Mouse (Mus musculus): ENCODE results near the gene Cd151. TPM values are rescaled to one million over a fixed set of nuclear protein-coding genes. Genes with fewer than 3 reads are reported as not detected.

The Cd151 gene
- polyA plus RNA-seq, 1 experiment from 2014 or later, result 35.7 TPM

DNA sequence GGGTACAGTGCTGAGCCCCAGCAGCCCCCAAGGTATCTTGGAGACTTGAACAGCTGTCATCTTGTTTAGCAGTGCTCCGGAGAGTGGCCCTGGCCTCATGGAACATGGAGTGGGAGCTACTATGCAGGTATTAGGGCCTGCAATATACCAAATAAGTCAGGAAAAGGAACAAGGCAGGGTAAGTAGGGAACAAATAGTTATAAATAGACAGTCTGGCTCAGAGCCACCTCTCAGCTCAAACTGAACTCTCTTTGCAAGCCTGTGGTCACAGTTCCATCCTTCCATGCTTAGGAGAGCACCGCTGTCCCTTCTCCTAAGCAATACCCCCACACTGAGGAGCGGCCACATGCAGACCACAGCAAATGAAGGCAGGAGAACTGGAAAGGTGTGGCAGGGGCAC, 30.4 kb downstream of the Cd151 start:
- no peak overlapping the region for H3K4me2 ChIP-seq (ENCODE audit: low read depth, severe bottlenecking)
- no peaks in the 10 kb centered on the region for H3K9me3 ChIP-seq (ENCODE audit: control insufficient read depth, low read length)
- DNase-seq (ENCODE audit: low spot score) (no peak), ATAC-seq (ENCODE audit: insufficient number of reproducible peaks, low FRiP score, low TSS enrichment, low read depth) (no peak)
- no peaks in the 10 kb centered on the region for H3K27me3 ChIP-seq (ENCODE audit: control insufficient read depth, insufficient read depth, low read length)
- H3K4me1 ChIP-seq (ENCODE audit: control insufficient read depth, insufficient read depth, low read length), result no peaks in the 10 kb centered on the region
- no peak overlapping the region for H3K4me3 ChIP-seq (ENCODE audit: low read depth, low read length)
- WGBS, result 93% methylated on average over 3 of the region's 3 CpGs
- H3K9ac ChIP-seq (ENCODE audit: low read length), result no peak overlapping the region
- H3K36me3 ChIP-seq (ENCODE audit: control insufficient read depth, insufficient read depth, low read length), result peaks cover 4% of the 10 kb centered on the region; the same call in 1 of the 2 replicates
- no peak overlapping the region for H3K27ac ChIP-seq (replicated peaks; ENCODE audit: low read depth, low read length)

DNA sequence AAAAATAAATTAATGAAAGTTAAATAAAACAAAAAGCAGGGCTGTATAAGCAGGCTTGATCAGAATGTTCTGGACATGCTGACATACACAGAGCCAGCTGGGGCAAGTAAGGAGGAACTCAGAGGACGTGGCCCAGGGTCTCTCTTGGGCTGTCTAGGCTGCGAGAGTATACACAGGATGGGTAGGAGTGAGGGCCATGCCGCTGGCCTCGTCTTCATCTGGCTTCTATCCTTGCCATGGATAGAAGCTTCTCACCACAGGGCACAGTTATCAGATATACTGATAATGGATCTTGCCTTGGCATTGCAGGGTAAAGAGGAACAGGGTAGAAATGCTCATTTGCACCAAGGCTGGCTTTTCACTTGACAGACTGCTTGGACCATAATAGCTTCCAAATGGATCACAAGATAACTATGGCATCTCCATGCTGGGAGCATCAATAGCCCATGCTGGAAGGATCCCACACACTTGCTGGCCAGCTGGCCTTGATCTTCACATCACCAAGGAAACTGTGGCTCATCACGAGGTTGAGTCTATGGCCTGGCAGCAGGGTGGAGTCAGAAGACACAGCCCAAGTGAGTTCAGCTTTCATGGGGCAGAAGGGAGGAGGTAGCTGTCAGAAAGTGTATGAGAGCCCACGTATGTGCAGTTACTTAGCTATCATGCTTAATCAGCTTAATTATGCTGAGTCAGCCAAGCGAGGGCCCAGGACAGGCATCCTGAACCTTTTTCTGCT, 34.8 kb downstream of the Cd151 start:
- no peak for ATAC-seq (ENCODE audit: insufficient number of reproducible peaks, low FRiP score, low TSS enrichment, low read depth)

DNA sequence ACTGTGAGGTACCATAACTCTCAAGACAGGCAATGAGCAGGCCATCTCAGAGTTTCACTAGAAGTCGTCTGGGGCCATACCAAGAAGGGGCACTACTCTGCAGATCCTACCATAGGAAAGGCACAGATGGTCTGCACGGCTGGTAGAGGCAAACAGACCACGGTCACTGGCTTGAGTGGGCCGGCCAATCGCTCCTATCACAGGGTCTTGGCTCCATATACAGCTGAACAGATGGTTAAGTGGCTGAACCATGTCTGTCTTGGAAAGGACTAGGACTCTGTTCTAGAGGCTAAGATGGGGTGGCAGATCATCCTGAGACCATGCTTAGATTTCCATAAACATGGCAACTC, 35.3 kb downstream of the Cd151 start:
- H3K4me1 ChIP-seq (ENCODE audit: control insufficient read depth, insufficient read depth, low read length), result no peaks in the 10 kb centered on the region
- no peaks in the 10 kb centered on the region for H3K27me3 ChIP-seq (ENCODE audit: control insufficient read depth, insufficient read depth, low read length)
- WGBS, result 93% methylated on average over 5 of the region's 5 CpGs
- no peak overlapping the region for H3K27ac ChIP-seq (replicated peaks; ENCODE audit: low read depth, low read length)
- no peak overlapping the region for H3K4me3 ChIP-seq (ENCODE audit: low read depth, low read length)
- ATAC-seq (ENCODE audit: insufficient number of reproducible peaks, low FRiP score, low TSS enrichment, low read depth) (no peak), DNase-seq (ENCODE audit: low spot score) (no peak)
- H3K4me2 ChIP-seq (ENCODE audit: low read depth, severe bottlenecking), result no peak overlapping the region
- no peak overlapping the region for H3K9ac ChIP-seq (ENCODE audit: low read length)
- H3K9me3 ChIP-seq (ENCODE audit: control insufficient read depth, low read length), result no peaks in the 10 kb centered on the region
- H3K36me3 ChIP-seq (ENCODE audit: control insufficient read depth, insufficient read depth, low read length), result peaks cover 2% of the 10 kb centered on the region; the same call in 1 of the 2 replicates

More for the DNA sequence above, 34.8 kb downstream of the Cd151 start:
- no peak for DNase-seq (ENCODE audit: low spot score)
- no peak overlapping the region for H3K9ac ChIP-seq (ENCODE audit: low read length)
- WGBS, result 87% methylated on average over 7 of the region's 7 CpGs
- no peak overlapping the region for H3K27ac ChIP-seq (replicated peaks; ENCODE audit: low read depth, low read length)
- H3K4me3 ChIP-seq (ENCODE audit: low read depth, low read length), result no peak overlapping the region
- no peaks in the 10 kb centered on the region for H3K27me3 ChIP-seq (ENCODE audit: control insufficient read depth, insufficient read depth, low read length)
- H3K9me3 ChIP-seq (ENCODE audit: control insufficient read depth, low read length), result no peaks in the 10 kb centered on the region
- H3K4me1 ChIP-seq (ENCODE audit: control insufficient read depth, insufficient read depth, low read length), result no peaks in the 10 kb centered on the region
- H3K4me2 ChIP-seq (ENCODE audit: low read depth, severe bottlenecking), result no peak overlapping the region
- peaks cover 2% of the 10 kb centered on the region; the same call in 1 of the 2 replicates for H3K36me3 ChIP-seq (ENCODE audit: control insufficient read depth, insufficient read depth, low read length)

- H3K27ac ChIP-seq (replicated peaks; ENCODE audit: low read depth, low read length), result no peak overlapping the region
These were observed 39.1 kb downstream of the Cd151 start for GRCm38 (mm10) chr7:141506278-141506677.

GRCm38 (mm10) chr7:141508160-141508559, 41.0 kb downstream of the Cd151 start:
- no peaks in the 10 kb centered on the region for H3K4me1 ChIP-seq (ENCODE audit: control insufficient read depth, insufficient read depth, low read length)
- no peak for DNase-seq (ENCODE audit: low spot score)
- ATAC-seq (ENCODE audit: insufficient number of reproducible peaks, low FRiP score, low TSS enrichment, low read depth), result no peak
- H3K4me3 ChIP-seq (ENCODE audit: low read depth, low read length), result no peak overlapping the region
- no peaks in the 10 kb centered on the region for H3K27me3 ChIP-seq (ENCODE audit: control insufficient read depth, insufficient read depth, low read length)
- no peaks in the 10 kb centered on the region for H3K9me3 ChIP-seq (ENCODE audit: control insufficient read depth, low read length)
- no peak overlapping the region for H3K4me2 ChIP-seq (ENCODE audit: low read depth, severe bottlenecking)
- H3K36me3 ChIP-seq (ENCODE audit: control insufficient read depth, insufficient read depth, low read length), result no peaks in the 10 kb centered on the region
- no peak overlapping the region for H3K9ac ChIP-seq (ENCODE audit: low read length)
- H3K27ac ChIP-seq (replicated peaks; ENCODE audit: low read depth, low read length), result no peak overlapping the region

More at GRCm38 (mm10) chr7:141506278-141506677, 39.1 kb downstream of the Cd151 start:
- H3K9me3 ChIP-seq (ENCODE audit: control insufficient read depth, low read length), result no peaks in the 10 kb centered on the region
- no peak overlapping the region for H3K4me2 ChIP-seq (ENCODE audit: low read depth, severe bottlenecking)
- ATAC-seq (ENCODE audit: insufficient number of reproducible peaks, low FRiP score, low TSS enrichment, low read depth) (no peak), DNase-seq (ENCODE audit: low spot score) (no peak)
- WGBS, result 79% methylated on average over 2 of the region's 2 CpGs
- no peaks in the 10 kb centered on the region for H3K4me1 ChIP-seq (ENCODE audit: control insufficient read depth, insufficient read depth, low read length)
- no peaks in the 10 kb centered on the region for H3K36me3 ChIP-seq (ENCODE audit: control insufficient read depth, insufficient read depth, low read length)
- no peak overlapping the region for H3K9ac ChIP-seq (ENCODE audit: low read length)
- H3K4me3 ChIP-seq (ENCODE audit: low read depth, low read length), result no peak overlapping the region
- H3K27me3 ChIP-seq (ENCODE audit: control insufficient read depth, insufficient read depth, low read length), result no peaks in the 10 kb centered on the region

GRCm38 (mm10) chr7:141510196-141510595, 43.0 kb downstream of the Cd151 start:
- H3K27ac ChIP-seq (replicated peaks; ENCODE audit: low read depth, low read length), result no peak overlapping the region
- no peak overlapping the region for H3K9ac ChIP-seq (ENCODE audit: low read length)

DNA sequence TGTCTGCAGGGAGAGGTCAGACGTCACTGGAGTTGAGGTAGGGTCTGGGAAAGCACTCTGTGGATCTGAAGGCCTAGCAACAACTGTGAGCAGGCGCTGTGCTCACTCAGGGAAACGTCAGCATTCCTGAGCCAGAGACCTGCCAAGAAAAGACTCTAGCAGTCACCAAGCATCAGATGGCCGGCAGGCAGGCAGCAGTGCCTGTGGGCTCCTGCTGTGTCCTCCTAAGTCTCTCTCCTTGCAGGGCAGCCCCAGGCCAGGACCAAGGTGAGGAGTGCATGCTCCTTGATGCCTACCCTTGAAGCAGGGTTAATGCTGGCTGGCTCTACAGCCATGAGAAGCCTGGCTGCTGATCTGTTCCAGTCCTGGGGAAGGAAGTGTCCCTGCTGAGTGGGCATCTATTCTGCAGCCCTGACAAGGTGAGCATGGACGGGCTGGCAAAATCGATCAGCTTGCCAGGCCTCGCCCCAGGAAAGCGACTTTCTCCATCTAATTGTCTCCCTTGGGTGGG, 43.5 kb downstream of the Cd151 start:
- no peak overlapping the region for H3K4me2 ChIP-seq (ENCODE audit: low read depth, severe bottlenecking)
- no peak overlapping the region for H3K27ac ChIP-seq (replicated peaks; ENCODE audit: low read depth, low read length)
- ATAC-seq (ENCODE audit: insufficient number of reproducible peaks, low FRiP score, low TSS enrichment, low read depth) (no peak), DNase-seq (ENCODE audit: low spot score) (no peak)
- no peaks in the 10 kb centered on the region for H3K27me3 ChIP-seq (ENCODE audit: control insufficient read depth, insufficient read depth, low read length)
- H3K9ac ChIP-seq (ENCODE audit: low read length), result no peak overlapping the region
- H3K36me3 ChIP-seq (ENCODE audit: control insufficient read depth, insufficient read depth, low read length), result no peaks in the 10 kb centered on the region
- no peaks in the 10 kb centered on the region for H3K9me3 ChIP-seq (ENCODE audit: control insufficient read depth, low read length)
- no peak overlapping the region for H3K4me3 ChIP-seq (ENCODE audit: low read depth, low read length)
- no peaks in the 10 kb centered on the region for H3K4me1 ChIP-seq (ENCODE audit: control insufficient read depth, insufficient read depth, low read length)
- 71% methylated on average over 8 of the region's 8 CpGs for WGBS

More at GRCm38 (mm10) chr7:141510196-141510595, 43.0 kb downstream of the Cd151 start:
- no peaks in the 10 kb centered on the region for H3K9me3 ChIP-seq (ENCODE audit: control insufficient read depth, low read length)
- no peak overlapping the region for H3K4me3 ChIP-seq (ENCODE audit: low read depth, low read length)
- WGBS, result 91% methylated on average over 5 of the region's 5 CpGs
- no peaks in the 10 kb centered on the region for H3K4me1 ChIP-seq (ENCODE audit: control insufficient read depth, insufficient read depth, low read length)
- H3K27me3 ChIP-seq (ENCODE audit: control insufficient read depth, insufficient read depth, low read length), result no peaks in the 10 kb centered on the region
- H3K36me3 ChIP-seq (ENCODE audit: control insufficient read depth, insufficient read depth, low read length), result no peaks in the 10 kb centered on the region
- DNase-seq (ENCODE audit: low spot score) (no peak), ATAC-seq (ENCODE audit: insufficient number of reproducible peaks, low FRiP score, low TSS enrichment, low read depth) (no peak)
- no peak overlapping the region for H3K4me2 ChIP-seq (ENCODE audit: low read depth, severe bottlenecking)

DNA sequence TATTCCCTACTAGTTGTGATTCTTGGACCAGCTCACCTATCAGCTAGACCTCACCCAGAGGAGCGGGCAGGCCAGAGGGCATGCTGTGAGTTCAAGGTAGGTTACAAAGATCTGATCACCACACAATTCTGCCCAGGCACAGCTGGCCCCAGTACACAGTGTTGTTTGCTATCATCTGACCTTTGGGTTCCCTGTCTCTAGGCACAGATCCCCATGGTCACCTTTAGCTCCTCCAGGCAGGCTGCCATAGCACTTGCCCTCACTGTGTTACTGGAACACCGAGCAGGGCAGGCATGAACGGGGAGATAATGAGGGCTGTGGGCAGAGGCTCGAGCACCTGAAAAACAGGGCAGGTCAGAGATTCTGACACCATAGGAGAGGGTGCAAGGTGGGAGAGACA, 50.4 kb downstream of the Cd151 start:
- H3K9me3 ChIP-seq (ENCODE audit: control insufficient read depth, low read length), result no peaks in the 10 kb centered on the region
- no peaks in the 10 kb centered on the region; the same call in 1 of the 2 replicates for H3K36me3 ChIP-seq (ENCODE audit: control insufficient read depth, insufficient read depth, low read length)
- H3K27ac ChIP-seq (replicated peaks; ENCODE audit: low read depth, low read length), result no peak overlapping the region
- no peaks in the 10 kb centered on the region for H3K4me1 ChIP-seq (ENCODE audit: control insufficient read depth, insufficient read depth, low read length)
- H3K9ac ChIP-seq (ENCODE audit: low read length), result no peak overlapping the region
- no peak for ATAC-seq (ENCODE audit: insufficient number of reproducible peaks, low FRiP score, low TSS enrichment, low read depth)
- H3K27me3 ChIP-seq (ENCODE audit: control insufficient read depth, insufficient read depth, low read length), result no peaks in the 10 kb centered on the region
- H3K4me2 ChIP-seq (ENCODE audit: low read depth, severe bottlenecking), result no peak overlapping the region
- H3K4me3 ChIP-seq (ENCODE audit: low read depth, low read length), result no peak overlapping the region
- 86% methylated on average over 4 of the region's 4 CpGs for WGBS
- DNase-seq (ENCODE audit: low spot score), result no peak
